Mouse (Mus musculus): ENCODE measurements at regions not wholly inside any gene's neighbourhood (a gene's known extent, or its start where the extent isn't known, plus 50 kb on each side); places are given as distances from the start of the nearest gene placed in this dataset.

DNA sequence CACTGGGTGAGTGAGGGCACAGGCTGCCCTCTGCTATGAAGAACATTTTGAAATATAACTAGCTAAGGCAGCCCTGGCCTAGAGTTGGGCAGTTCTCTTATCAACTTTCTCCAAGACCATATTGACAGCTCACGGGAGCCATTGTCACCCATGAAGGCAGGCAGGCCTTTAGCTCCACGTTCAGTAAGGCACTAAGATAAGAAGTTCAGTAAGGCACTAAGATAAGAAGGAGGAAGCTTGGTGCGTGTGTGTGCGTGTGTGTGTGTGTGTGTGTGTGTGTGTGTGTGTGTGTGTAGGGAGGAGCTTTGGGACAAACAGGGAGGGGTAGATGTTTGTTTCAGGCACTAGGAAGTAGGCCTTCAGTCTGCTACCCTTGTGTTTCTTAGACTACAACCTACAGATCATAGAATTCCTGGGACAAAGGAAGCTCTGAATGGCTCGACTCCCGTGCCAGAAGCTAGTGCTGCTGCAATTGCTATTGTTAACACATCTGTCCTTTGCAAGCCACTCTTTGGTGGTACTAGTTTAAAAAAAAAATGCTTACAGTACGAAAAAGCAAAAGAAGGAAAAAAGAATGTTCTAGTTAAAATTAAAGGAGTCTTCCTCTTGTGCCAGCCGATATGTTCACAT is 188.0 kb upstream of the Afdn start:
- no peak for TF ChIP-seq CTCF (IDR thresholded peaks at IDR 0.05; ENCODE audit: control insufficient read depth, insufficient read depth, low read length)
- no peak for TF ChIP-seq POLR2A (IDR thresholded peaks at IDR 0.05; ENCODE audit: borderline replicate concordance, control insufficient read depth, low read depth, low read length)
